Mouse (Mus musculus): Measurements from ENCODE around the gene Rgs16. TPM values are rescaled to one million over a fixed set of nuclear protein-coding genes. Genes with fewer than 3 reads are reported as not detected.
A peak's percentile ranks its signal among the peaks of the same experiment; 100 is the strongest.

Rgs16 gene
- polyA plus RNA-seq, 1 experiment from 2014 or later = 46.6 TPM

DNA sequence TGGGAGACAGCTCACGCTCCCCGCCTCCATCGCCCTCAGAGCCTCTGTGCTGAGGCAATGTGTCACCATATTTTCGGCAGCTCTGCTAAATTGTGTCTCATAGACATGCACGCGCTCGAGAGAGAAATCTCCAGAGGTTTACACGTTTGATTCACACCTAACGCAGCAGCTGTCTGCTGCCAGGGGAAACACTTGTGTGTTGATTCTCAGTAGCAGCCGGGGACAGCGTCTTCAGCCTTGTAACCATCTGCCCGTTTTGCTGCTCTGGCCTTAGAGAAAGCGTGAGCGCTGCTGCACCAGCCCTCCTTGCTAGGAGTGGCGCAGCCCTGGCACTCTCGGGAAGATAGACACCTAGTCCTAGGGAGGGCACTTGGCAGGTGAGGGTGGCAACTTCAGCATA, 13.5 kb upstream of the Rgs16 start:
- Histone ChIP-seq H3K27me3 (no peaks in the 10 kb centered on the region), H3K4me3 (replicated peaks) (no peak overlapping the region), H3K4me1 (peaks cover 12% of the 10 kb centered on the region), H3K27ac (no peak overlapping the region), H3K4me2 (no peak overlapping the region), H3K9ac (no peak overlapping the region), H3K9me3 (no peaks in the 10 kb centered on the region), H3K36me3 (replicated peaks) (no peaks in the 10 kb centered on the region)
- 73% methylated on average over 16 of the region's 16 CpGs for WGBS
- ATAC-seq (ENCODE audit: low FRiP score) = 0 out of 2 replicates have a peak, but pooled peaks have one; percentile 49

DNA sequence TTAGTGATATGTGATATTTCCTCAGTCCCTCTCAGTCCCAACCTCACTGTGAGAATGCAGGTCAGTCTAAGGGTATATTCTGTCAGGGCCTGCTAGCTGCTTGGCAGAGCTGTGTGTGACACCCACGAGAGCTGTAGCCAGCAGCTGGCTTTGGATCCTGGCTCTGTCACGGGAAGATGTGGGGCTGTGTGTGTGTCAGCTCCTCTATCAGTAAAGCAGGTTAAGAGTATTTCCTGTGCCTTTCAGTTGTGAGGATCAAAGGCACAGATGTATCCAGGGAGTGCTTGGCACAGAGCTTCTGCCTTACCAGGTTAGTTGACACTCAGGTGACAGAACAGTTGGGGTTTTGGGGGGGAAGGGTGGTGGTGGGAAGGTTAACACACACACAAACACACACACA, 10.3 kb upstream of the Rgs16 start:
- Histone ChIP-seq H3K36me3 (replicated peaks) (no peaks in the 10 kb centered on the region), H3K4me3 (replicated peaks) (no peak overlapping the region), H3K27me3 (no peaks in the 10 kb centered on the region), H3K4me1 (peaks cover 32% of the 10 kb centered on the region), H3K4me2 (no peak overlapping the region), H3K27ac (no peak overlapping the region), H3K9ac (no peak overlapping the region), H3K9me3 (no peaks in the 10 kb centered on the region)
- ATAC-seq (ENCODE audit: low FRiP score) = no peak
- WGBS = 74% methylated on average over 2 of the region's 2 CpGs

DNA sequence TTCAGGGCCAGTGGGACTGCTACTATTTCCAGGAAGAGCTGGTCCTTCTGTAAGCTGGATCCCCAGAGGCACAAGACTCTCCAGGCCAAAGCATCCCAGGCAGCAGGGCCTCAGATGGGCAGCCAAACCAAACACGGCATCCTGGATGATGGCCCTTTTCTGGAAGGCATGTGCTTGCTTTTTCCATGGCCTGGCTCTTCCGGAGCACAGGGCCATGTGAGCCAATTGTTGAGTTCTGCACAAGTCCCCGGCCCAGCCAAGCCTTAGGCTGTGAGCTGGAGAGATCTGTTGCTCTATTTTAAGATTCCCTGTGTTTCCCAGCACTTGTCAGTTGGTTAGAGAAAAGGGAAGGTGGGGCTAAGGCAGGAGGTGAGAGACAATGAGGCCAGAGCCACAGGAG, 9.5 kb upstream of the Rgs16 start:
- Histone ChIP-seq H3K4me1 (peaks cover 32% of the 10 kb centered on the region), H3K27ac (no peak overlapping the region), H3K4me2 (no peak overlapping the region), H3K4me3 (replicated peaks) (no peak overlapping the region), H3K9me3 (no peaks in the 10 kb centered on the region), H3K36me3 (replicated peaks) (no peaks in the 10 kb centered on the region), H3K27me3 (no peaks in the 10 kb centered on the region), H3K9ac (no peak overlapping the region)
- WGBS = 63% methylated on average over 3 of the region's 3 CpGs
- ATAC-seq (ENCODE audit: low FRiP score) = no peak

DNA sequence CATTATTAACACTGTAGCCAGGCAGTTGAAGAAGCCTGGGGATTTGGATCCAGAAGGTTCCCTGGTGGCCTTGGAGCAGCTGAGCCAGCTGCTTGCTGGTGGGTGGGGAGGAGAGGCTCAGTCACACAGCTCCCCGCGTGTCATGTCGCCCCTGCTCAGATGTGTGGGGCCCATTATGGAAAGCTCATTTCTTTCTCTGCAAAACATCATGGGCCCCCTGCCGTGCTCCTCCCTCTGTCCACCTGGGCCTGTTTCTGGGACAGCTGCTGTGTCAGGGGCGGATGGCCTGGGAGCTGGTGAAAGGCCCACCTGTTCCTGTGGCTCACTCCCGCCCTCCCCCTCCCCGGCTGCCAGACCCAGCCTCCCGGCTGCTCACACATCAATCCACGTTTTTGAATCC, 7.0 kb upstream of the Rgs16 start:
- no peak overlapping the region for H3K27ac ChIP-seq
- 33% methylated on average over 9 of the region's 9 CpGs for WGBS

DNA sequence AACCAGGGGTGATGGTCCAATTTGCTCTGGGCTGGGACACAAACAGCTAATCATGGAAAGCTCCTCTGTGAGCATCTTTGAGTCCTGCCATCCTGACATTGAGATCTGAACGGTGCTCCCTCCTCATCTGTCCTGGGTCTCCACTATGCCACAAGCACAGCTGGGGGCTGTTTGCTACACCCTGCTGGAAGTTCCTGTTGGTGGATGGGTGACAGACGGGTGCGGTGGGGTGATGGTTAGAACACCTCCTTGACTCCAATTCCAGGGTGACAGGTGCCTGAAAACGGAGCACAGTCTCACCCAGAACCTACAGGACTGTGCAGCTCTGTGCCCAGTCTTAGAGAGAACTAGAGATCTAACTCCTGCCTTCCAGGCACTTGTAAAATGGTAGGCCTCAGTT, 5.3 kb upstream of the Rgs16 start:
- Histone ChIP-seq H3K9ac (no peak overlapping the region), H3K27ac (no peak overlapping the region), H3K36me3 (replicated peaks) (no peaks in the 10 kb centered on the region), H3K4me2 (no peak overlapping the region), H3K9me3 (no peaks in the 10 kb centered on the region), H3K4me1 (peaks cover 55% of the 10 kb centered on the region), H3K27me3 (peaks cover 24% of the 10 kb centered on the region), H3K4me3 (replicated peaks) (no peak overlapping the region)
- ATAC-seq (ENCODE audit: low FRiP score) = no peak
- 85% methylated on average over 4 of the region's 4 CpGs for WGBS

More for the DNA sequence above, 7.0 kb upstream of the Rgs16 start:
- no peak overlapping the region for H3K4me2 ChIP-seq
- peak; percentile 73 for ATAC-seq (ENCODE audit: low FRiP score)
- H3K9ac ChIP-seq = no peak overlapping the region
- H3K9me3 ChIP-seq = no peaks in the 10 kb centered on the region
- peaks cover 7% of the 10 kb centered on the region; the same call in 1 of the 2 replicates for H3K27me3 ChIP-seq
- no peaks in the 10 kb centered on the region for H3K36me3 ChIP-seq (replicated peaks)
- peaks cover 49% of the 10 kb centered on the region for H3K4me1 ChIP-seq
- H3K4me3 ChIP-seq (replicated peaks) = no peak overlapping the region

DNA sequence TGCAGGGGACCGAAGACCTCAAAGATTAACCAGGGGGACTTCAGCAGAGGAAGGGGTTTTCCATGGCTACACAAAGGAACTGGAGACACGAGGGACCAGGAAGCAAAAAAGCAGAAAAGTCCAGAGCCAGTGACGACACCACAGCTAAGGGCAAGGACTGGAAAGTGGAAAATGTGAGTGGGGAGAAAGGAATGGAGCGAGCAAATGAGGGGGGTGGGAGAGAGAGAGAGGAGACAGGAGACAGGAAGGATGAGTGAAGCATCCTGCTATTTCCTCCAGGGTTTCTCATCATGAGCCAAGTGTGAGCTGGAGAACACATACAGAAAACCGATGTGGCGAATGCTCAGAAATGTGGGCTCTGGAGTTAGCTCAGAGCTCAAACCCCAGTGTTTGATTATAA, 4.1 kb upstream of the Rgs16 start:
- Histone ChIP-seq H3K4me1 (peaks cover 56% of the 10 kb centered on the region), H3K9ac (no peak overlapping the region), H3K9me3 (no peaks in the 10 kb centered on the region), H3K36me3 (replicated peaks) (no peaks in the 10 kb centered on the region), H3K27me3 (peaks cover 30% of the 10 kb centered on the region), H3K27ac (no peak overlapping the region), H3K4me3 (replicated peaks) (no peak overlapping the region), H3K4me2 (no peak overlapping the region)
- WGBS = 80% methylated on average over 6 of the region's 6 CpGs
- ATAC-seq (ENCODE audit: low FRiP score) = no peak

DNA sequence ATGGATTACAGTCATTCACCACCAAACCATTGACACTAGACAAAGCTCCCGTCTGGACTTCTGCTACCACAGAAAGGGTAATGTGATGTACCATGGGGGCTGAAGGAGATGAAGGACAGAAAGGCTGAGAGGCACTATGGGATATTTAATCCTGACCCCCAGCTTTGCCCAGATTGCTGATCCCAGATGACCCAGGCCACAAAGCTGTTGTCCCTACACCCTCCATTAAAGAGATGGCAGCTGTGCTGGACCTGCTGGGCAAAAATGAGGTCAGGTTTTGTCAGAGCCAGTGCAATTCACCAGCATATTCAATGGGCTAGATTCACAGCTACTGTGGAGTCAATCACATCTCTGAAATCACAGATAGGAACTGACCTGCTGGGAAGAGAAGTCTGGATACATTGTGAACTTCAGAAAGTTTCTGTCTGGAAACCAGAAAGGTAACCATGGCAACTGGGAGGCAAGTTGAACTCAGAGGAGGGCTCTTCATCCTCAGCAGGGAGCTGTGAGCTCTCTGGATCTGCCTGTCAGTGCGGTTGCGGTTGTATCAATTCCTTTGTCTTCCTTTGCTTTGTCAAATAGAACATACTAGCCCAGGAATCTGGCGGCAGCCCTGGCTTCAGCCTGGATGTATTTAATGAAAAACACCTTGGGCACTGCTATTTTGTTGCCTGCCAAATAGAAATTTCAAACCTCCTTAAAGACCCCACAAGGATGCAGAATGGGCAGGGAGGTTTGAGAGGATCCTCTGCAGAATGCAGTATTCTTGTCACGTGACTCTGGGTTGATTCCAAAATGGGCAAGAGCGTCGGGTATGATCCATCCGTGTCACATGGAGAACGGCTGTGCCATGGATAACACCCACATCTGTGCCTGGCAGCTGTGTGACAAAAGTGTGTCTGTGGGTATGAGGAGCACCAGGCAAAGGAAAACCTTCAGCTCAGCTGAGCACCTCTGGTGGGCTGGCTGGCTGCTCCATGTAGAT, 2.8 kb upstream of the Rgs16 start:
- Histone ChIP-seq H3K4me3 (replicated peaks) (no peak overlapping the region), H3K9ac (no peak overlapping the region), H3K4me1 (peaks cover 59% of the 10 kb centered on the region), H3K27me3 (peaks cover 35% of the 10 kb centered on the region), H3K36me3 (replicated peaks) (no peaks in the 10 kb centered on the region), H3K4me2 (no peak overlapping the region; the same call in 1 of the 2 replicates), H3K27ac (peak overlapping the region; percentile 59), H3K9me3 (no peaks in the 10 kb centered on the region)
- no peak for ATAC-seq (ENCODE audit: low FRiP score)
- WGBS = 30% methylated on average over 9 of the region's 9 CpGs

DNA sequence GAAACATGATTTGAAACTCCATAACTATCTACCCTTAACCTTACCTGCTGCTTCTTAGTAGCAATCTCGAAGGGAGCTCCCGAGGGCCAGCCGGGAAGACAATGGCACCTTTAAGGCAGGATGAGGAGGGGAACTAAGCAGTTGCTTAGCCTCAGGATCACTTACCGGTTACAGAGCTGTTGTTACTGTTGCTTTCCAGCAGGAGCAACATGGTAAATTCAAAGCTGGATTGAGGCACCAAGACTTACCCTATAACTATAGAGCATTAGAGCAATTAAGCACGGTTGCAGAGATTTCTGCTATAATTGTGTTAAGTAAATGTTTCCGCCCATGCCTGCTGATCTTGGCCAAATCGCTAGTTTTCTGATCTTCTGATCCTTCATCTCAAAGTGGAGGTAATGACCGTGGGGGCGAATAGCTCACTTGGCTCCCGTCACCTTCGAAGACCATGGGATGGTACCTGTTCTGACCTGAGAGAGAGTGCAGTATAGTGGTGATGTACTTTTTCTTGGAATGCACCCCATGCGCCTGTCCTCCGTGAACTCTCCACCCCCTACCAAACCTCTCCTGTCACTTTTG, 623 bp upstream of the Rgs16 start:
- Histone ChIP-seq H3K4me1 (peaks cover 64% of the 10 kb centered on the region), H3K9ac (peak overlapping the region; percentile 60; the same call in 1 of the 2 replicates), H3K4me3 (replicated peaks) (peak overlapping the region; percentile 50), H3K36me3 (replicated peaks) (peaks cover 16% of the 10 kb centered on the region), H3K27ac (no peak overlapping the region), H3K4me2 (peak overlapping the region; percentile 74), H3K9me3 (no peaks in the 10 kb centered on the region), H3K27me3 (peaks cover 35% of the 10 kb centered on the region)
- ATAC-seq (ENCODE audit: low FRiP score) = 0 out of 2 replicates have a peak, but pooled peaks have one; percentile 25
- 19% methylated on average over 13 of the region's 13 CpGs for WGBS

DNA sequence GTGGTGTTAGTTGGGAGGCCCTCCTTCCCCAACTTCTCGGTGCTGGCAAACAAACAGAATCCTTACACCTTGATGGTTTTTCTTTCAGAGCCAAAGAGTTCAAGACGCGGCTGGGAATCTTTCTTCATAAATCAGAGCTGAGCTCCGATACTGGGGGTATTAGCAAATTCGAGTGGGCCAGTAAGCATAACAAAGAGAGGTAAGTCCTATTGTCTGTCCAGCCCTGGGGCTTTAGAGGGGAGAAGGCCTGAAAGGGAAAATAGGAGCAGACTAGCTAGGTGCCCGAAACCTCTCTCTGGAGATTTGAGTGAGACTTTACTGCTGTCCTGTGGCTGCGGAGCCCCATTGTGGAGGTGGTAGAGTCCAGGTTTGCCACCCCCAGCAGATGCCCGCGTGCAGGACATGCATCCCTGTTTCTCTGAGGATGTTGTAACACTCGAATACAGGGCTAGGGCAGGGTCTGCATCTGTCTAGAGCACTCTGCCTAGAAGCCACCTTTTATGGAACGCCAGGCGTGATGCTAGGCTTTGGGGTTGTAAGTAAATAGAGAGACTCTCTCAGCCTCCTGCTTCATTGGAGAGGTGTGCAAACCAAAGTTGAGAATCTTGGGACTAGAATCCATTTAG, 739 bp downstream of the Rgs16 start:
- H3K4me1 ChIP-seq = peaks cover 71% of the 10 kb centered on the region
- peak overlapping the region; percentile 60 for H3K9ac ChIP-seq
- H3K27ac ChIP-seq = no peak overlapping the region
- peak overlapping the region; percentile 74 for H3K4me2 ChIP-seq
- WGBS = 18% methylated on average over 12 of the region's 12 CpGs
- no peak for ATAC-seq (ENCODE audit: low FRiP score)
- H3K9me3 ChIP-seq = no peaks in the 10 kb centered on the region
- H3K4me3 ChIP-seq (replicated peaks) = peak overlapping the region; percentile 50
- H3K27me3 ChIP-seq = peaks cover 35% of the 10 kb centered on the region
- H3K36me3 ChIP-seq (replicated peaks) = peaks cover 18% of the 10 kb centered on the region

DNA sequence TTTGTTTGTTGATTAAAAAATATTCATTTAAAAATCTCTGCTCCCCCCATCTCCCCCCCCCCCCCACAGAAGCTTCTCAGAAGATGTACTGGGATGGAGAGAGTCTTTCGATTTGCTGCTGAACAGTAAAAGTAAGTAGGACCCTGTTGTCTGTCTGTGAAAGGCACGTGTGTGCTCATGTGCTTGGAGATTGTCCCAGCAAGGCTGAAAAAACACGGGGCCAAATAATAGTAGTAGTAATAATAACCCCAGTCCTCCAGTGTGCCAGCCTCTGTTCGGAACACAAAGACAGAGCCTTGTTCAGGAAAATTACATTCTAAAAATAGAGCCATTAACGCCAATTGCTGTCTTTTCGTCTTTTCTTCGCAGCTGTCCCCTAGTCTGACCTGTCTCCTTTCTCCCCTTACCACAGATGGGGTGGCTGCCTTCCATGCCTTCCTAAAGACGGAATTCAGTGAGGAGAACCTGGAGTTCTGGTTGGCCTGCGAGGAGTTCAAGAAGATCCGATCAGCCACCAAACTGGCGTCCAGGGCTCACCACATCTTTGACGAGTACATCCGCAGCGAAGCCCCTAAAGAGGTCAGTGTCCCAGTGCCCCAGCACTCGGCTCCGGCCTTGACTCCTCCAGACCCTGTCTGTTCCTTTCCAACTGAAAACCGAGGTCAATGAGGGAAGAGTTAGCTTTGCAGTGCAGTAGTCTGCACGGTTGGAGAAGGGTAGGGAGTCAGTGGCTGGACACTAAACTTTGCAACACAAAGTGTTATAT, 1.6 kb downstream of the Rgs16 start:
- H3K27me3 ChIP-seq = peaks cover 35% of the 10 kb centered on the region

DNA sequence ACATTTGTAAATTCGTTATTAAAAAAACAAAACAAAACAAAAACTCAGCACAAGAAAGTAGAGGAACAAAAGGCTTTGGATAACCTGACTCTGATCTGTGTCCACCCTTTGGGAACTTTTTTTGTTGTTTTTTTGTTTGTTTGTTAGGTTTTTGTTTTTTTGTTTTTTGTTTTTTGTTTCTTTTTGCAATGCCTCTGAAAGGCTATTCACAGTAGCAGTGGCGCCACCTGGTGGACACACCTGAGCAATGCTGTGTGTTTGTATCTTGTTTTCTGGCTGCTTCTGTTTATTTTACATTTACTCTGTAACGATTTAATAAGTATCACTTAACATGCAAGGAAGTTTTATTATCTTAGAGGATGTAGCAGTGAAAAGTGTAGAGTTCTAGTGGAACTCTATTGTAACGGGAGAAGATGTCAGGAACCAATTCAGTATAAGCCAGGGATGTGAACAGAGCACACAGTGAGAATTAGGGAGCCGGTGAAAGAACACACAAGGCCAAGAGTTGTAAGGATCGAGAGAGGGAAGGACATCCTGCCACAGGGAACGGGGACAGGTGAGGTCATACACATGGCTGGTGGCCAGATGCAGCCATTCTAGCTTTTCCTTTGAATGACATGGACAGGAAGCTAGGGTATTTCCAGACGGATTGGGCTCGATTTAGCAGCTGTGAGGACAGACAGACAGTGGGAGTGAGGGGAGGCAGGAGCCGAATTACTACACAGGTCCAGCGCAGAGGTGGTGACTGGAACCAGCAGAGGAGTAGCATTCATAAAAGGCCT, 2.4 kb downstream of the Rgs16 start:
- H3K4me3 ChIP-seq (replicated peaks) = peak overlapping the region; percentile 50
- peak overlapping the region; percentile 36; the same call in 1 of the 2 replicates for H3K9ac ChIP-seq
- no peak for ATAC-seq (ENCODE audit: low FRiP score)
- H3K4me2 ChIP-seq = peak overlapping the region; percentile 74
- no peak overlapping the region for H3K27ac ChIP-seq
- peaks cover 18% of the 10 kb centered on the region for H3K36me3 ChIP-seq (replicated peaks)
- no peaks in the 10 kb centered on the region for H3K9me3 ChIP-seq
- peaks cover 67% of the 10 kb centered on the region for H3K4me1 ChIP-seq
- 70% methylated on average over 11 of the region's 11 CpGs for WGBS
- peaks cover 34% of the 10 kb centered on the region for H3K27me3 ChIP-seq

More for the DNA sequence above, 1.6 kb downstream of the Rgs16 start:
- 0 out of 2 replicates have a peak, but pooled peaks have one; percentile 5 for ATAC-seq (ENCODE audit: low FRiP score)
- H3K4me1 ChIP-seq = peaks cover 76% of the 10 kb centered on the region
- peak overlapping the region; percentile 74 for H3K4me2 ChIP-seq
- no peaks in the 10 kb centered on the region for H3K9me3 ChIP-seq
- WGBS = 56% methylated on average over 18 of the region's 18 CpGs
- peak overlapping the region; percentile 50 for H3K4me3 ChIP-seq (replicated peaks)
- H3K27ac ChIP-seq = peak overlapping the region; percentile 54; the same call in 1 of the 2 replicates
- peak overlapping the region; percentile 60; the same call in 1 of the 2 replicates for H3K9ac ChIP-seq
- H3K36me3 ChIP-seq (replicated peaks) = peaks cover 18% of the 10 kb centered on the region

Data from forebrain, embryonic 12.5 days (tissue).